Mouse (Mus musculus): ENCODE data around the gene Reln.

DNA sequence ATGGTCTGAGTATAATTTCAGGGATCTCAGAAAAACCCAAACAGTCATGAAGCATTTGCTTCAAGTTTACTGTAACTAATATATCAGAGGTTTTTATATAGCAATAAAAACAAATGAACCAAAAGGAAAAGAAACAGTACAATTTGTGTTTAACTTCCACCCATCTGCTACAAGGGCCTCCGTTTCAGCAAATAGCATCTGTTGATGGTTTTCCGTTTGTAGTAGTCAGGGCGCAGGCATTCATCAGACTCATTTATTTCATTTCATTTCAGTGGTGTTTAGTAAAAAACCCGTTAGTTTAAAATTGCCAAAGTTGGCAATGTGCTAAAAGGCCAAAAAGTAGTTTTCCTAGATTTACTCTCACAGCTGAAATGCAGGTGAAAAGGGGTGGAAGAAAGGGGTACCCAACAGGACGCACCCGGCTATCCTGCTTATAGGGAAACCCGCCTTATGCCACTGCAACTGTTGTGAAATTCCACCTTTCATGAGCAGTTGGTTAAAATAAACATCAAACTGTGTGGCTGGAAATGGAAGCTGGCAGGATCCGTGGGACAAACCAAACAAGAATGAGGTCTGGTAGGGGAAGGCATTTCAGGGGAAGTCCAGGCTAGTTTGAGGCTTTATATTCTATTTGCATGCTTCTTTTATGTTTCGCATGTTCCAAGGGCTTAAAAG lies 237.6 kb downstream of the Reln start:
- TF ChIP-seq TCF12 (IDR thresholded peaks at IDR 0.05; ENCODE audit: insufficient read depth, poor library complexity, severe bottlenecking), result no peak
- TF ChIP-seq POLR2A (IDR thresholded peaks at IDR 0.05; ENCODE audit: insufficient read length, low read depth), result no peak
- TF ChIP-seq USF1 (IDR thresholded peaks at IDR 0.05; ENCODE audit: low read depth), result no peak
- TF ChIP-seq CEBPB (IDR thresholded peaks at IDR 0.05; ENCODE audit: insufficient read depth, poor library complexity, severe bottlenecking), result no peak
- TF ChIP-seq SRF (IDR thresholded peaks at IDR 0.05; ENCODE audit: control insufficient read depth, insufficient read length, low read depth), result no peak
